Mouse (Mus musculus) neural tube, embryonic 11.5 days (tissue): ENCODE data around the gene Mex3d. TPM values are rescaled to one million over a fixed set of nuclear protein-coding genes. Genes with fewer than 3 reads are reported as not detected.
A peak's percentile ranks its signal among the peaks of the same experiment; 100 is the strongest.
"Not testable (repeated sequence)": the region's sequence is repeated elsewhere in the genome, so short reads cannot be mapped to it uniquely, and the experiment has no call there.

Experiments used
- ATAC-seq: fragments of 200-750 bp; cut with Nextera tagmentation; 2 replicates; pipeline ENCODE4 v1.8.0; 2017; ENCODE audit warnings: moderate number of reproducible peaks, mild to moderate bottlenecking, moderate TSS enrichment, moderate library complexity; ENCODE audit not compliant: insufficient read depth, low FRiP score, low TSS enrichment
- DNase-seq: peaks from one replicate; pipeline ENCODE4 v3.0.0-alpha.2; 2015; ENCODE audit warnings: low spot score
- H3K27ac ChIP-seq: fragments of 300-500 bp; sonication (generic); 2 replicates; pipeline ENCODE4 v1.5.1; 2014; ENCODE audit warnings: low read depth, mild to moderate bottlenecking, low read length
- H3K27me3 ChIP-seq: fragments of 300-500 bp; sonication (generic); 2 replicates; pipeline ENCODE4 v1.6.1; 2014; ENCODE audit warnings: mild to moderate bottlenecking, low read length, mixed read lengths; ENCODE audit not compliant: control insufficient read depth, insufficient read depth
- H3K36me3 ChIP-seq: fragments of 300-500 bp; sonication (generic); 2 replicates; pipeline ENCODE4 v1.6.1; 2014; ENCODE audit warnings: mild to moderate bottlenecking, low read length, moderate library complexity, mixed read lengths; ENCODE audit not compliant: control insufficient read depth, insufficient read depth
- H3K4me1 ChIP-seq: fragments of 300-500 bp; sonication (generic); 2 replicates; pipeline ENCODE4 v1.6.1; 2014; ENCODE audit warnings: low read length, mixed read lengths; ENCODE audit not compliant: control insufficient read depth, insufficient read depth
- H3K4me2 ChIP-seq: fragments of 300-500 bp; sonication (generic); 2 replicates; pipeline ENCODE4 v1.6.1; 2014; ENCODE audit warnings: low read depth, mild to moderate bottlenecking, moderate library complexity
- H3K4me3 ChIP-seq: fragments of 300-500 bp; sonication (generic); 2 replicates; pipeline ENCODE4 v1.5.1; 2014; ENCODE audit warnings: low read depth, low read length
- H3K9ac ChIP-seq: fragments of 300-500 bp; sonication (generic); 2 replicates; pipeline ENCODE4 v1.6.1; 2014; ENCODE audit warnings: mild to moderate bottlenecking, low read length
- H3K9me3 ChIP-seq: fragments of 300-500 bp; sonication (generic); 2 replicates; pipeline ENCODE4 v1.6.1; 2016; ENCODE audit warnings: low read length; ENCODE audit not compliant: control insufficient read depth
- WGBS: fragments of 180-500 bp; shearing (Covaris S2); extraction: QIAGEN DNeasy Blood & Tissue Kit; methylation state at CpG from one replicate; pipeline ENCODE4 v1.1.7; 2014; 5-methylcytosine and 5-hydroxymethylcytosine counted together
- polyA plus RNA-seq: library from polyadenylated mRNA; unstranded; fragments of >200 nt; fragmentation: Nextera tagmentation; extraction: Ambion mirVana; gene quantifications from 2 replicates; pipeline ENCODE4 v1.2.1, GENCODE M21; 2014

Gene Mex3d
- polyA plus RNA-seq, 1 experiment from 2014 or later = 12.6 TPM

- peaks cover 6% of the 10 kb centered on the region; the same call in 1 of the 2 replicates for H3K4me1 ChIP-seq
- WGBS = 17% methylated on average over 25 of the region's 26 CpGs
- peaks cover 91% of the 10 kb centered on the region for H3K27me3 ChIP-seq
- ATAC-seq = no peak
- no peaks in the 10 kb centered on the region for H3K36me3 ChIP-seq
- H3K9ac ChIP-seq = no peak overlapping the region; the same call in 1 of the 2 replicates
- no peak overlapping the region for H3K27ac ChIP-seq
- no peak overlapping the region for H3K4me2 ChIP-seq
- H3K9me3 ChIP-seq = no peaks in the 10 kb centered on the region
- H3K4me3 ChIP-seq = no peak overlapping the region
- DNase-seq = no peak
These were observed 38.5 kb downstream of the Mex3d start for GRCm38 (mm10) chr10:80348981-80349380.

GRCm38 (mm10) chr10:80348244-80348781 is 39.1 kb downstream of the Mex3d start, which contains the start of gene Adamtsl5:
TSS of gene Adamtsl5 (minus strand) at chr10:80348412.
- Histone ChIP-seq H3K9me3 (no peaks in the 10 kb centered on the region), H3K27ac (no peak within 1 kb of the TSS), H3K9ac (no peak within 1 kb of the TSS; the same call in 1 of the 2 replicates), H3K4me3 (peak within 1 kb of the TSS; percentile 13; the same call in 1 of the 2 replicates), H3K27me3 (peaks cover 94% of the 10 kb centered on the region), H3K36me3 (no peaks in the 10 kb centered on the region), H3K4me1 (peaks cover 6% of the 10 kb centered on the region), H3K4me2 (peak within 1 kb of the TSS; percentile 26)
- under 1% methylated on average over 37 of the region's 42 CpGs for WGBS
- DNase-seq = peak; percentile 74
- peak; percentile 54; the same call in 1 of the 2 replicates for ATAC-seq

GRCm38 (mm10) chr10:80347514-80347967 is 39.9 kb downstream of the Mex3d start:
- Histone ChIP-seq H3K27ac (no peak overlapping the region), H3K27me3 (peaks cover 94% of the 10 kb centered on the region), H3K4me3 (0 out of 2 replicates have a peak overlapping the region, but pooled peaks have one; percentile 13), H3K9ac (no peak overlapping the region), H3K9me3 (no peaks in the 10 kb centered on the region), H3K4me1 (peaks cover 6% of the 10 kb centered on the region), H3K4me2 (no peak overlapping the region; the same call in 1 of the 2 replicates), H3K36me3 (no peaks in the 10 kb centered on the region)
- ATAC-seq = no peak
- no peak for DNase-seq
- 20% methylated on average over 17 of the region's 17 CpGs for WGBS

GRCm38 (mm10) chr10:80345929-80346328 is 41.5 kb downstream of the Mex3d start:
- not testable (repeated sequence) for ATAC-seq, H3K4me2 ChIP-seq, H3K9me3 ChIP-seq, H3K9ac ChIP-seq, H3K4me3 ChIP-seq, H3K27ac ChIP-seq, H3K36me3 ChIP-seq, DNase-seq
- H3K4me1 ChIP-seq = peaks cover 10% of the 10 kb centered on the region
- 76% methylated on average over 5 of the region's 6 CpGs for WGBS
- peaks cover 97% of the 10 kb centered on the region for H3K27me3 ChIP-seq

- WGBS = 2% methylated on average over 16 of the region's 16 CpGs
- H3K9ac ChIP-seq = peak overlapping the region; percentile 10; the same call in 1 of the 2 replicates
- H3K27me3 ChIP-seq = peaks cover 98% of the 10 kb centered on the region
- H3K4me1 ChIP-seq = peaks cover 13% of the 10 kb centered on the region
- no peak overlapping the region for H3K4me3 ChIP-seq
- H3K4me2 ChIP-seq = no peak overlapping the region
- ATAC-seq (no peak), DNase-seq (no peak)
- no peaks in the 10 kb centered on the region for H3K9me3 ChIP-seq
- H3K36me3 ChIP-seq = no peaks in the 10 kb centered on the region
- H3K27ac ChIP-seq = no peak overlapping the region
These were observed 42.3 kb downstream of the Mex3d start for GRCm38 (mm10) chr10:80345122-80345521.

- no peak for DNase-seq
- WGBS = 38% methylated on average over 9 of the region's 9 CpGs
These were observed 43.3 kb downstream of the Mex3d start for GRCm38 (mm10) chr10:80344131-80344661.

GRCm38 (mm10) chr10:80343425-80343895 is 44.0 kb downstream of the Mex3d start:
- WGBS = 28% methylated on average over 13 of the region's 13 CpGs
- DNase-seq = no peak
- no peak; the same call in 1 of the 2 replicates for ATAC-seq

More at GRCm38 (mm10) chr10:80344131-80344661, 43.3 kb downstream of the Mex3d start:
- H3K27me3 ChIP-seq = peaks cover 92% of the 10 kb centered on the region
- H3K36me3 ChIP-seq = no peaks in the 10 kb centered on the region
- no peak overlapping the region for H3K27ac ChIP-seq
- no peak overlapping the region for H3K4me2 ChIP-seq
- ATAC-seq = no peak
- peaks cover 13% of the 10 kb centered on the region for H3K4me1 ChIP-seq
- no peak overlapping the region for H3K9ac ChIP-seq
- H3K4me3 ChIP-seq = no peak overlapping the region
- no peaks in the 10 kb centered on the region for H3K9me3 ChIP-seq

GRCm38 (mm10) chr10:80342749-80343424 is 44.6 kb downstream of the Mex3d start:
- peak; percentile 66 for DNase-seq
- Histone ChIP-seq H3K4me2 (peak overlapping the region; percentile 38), H3K9me3 (no peaks in the 10 kb centered on the region), H3K4me1 (peaks cover 7% of the 10 kb centered on the region; the same call in 1 of the 2 replicates), H3K36me3 (no peaks in the 10 kb centered on the region), H3K27ac (no peak overlapping the region), H3K9ac (no peak overlapping the region), H3K4me3 (peak overlapping the region; percentile 23), H3K27me3 (peaks cover 79% of the 10 kb centered on the region)
- WGBS = under 1% methylated on average over 29 of the region's 33 CpGs
- peak; percentile 58 for ATAC-seq

More at GRCm38 (mm10) chr10:80343425-80343895, 44.0 kb downstream of the Mex3d start:
- H3K36me3 ChIP-seq = no peaks in the 10 kb centered on the region
- H3K4me1 ChIP-seq = peaks cover 9% of the 10 kb centered on the region
- H3K9me3 ChIP-seq = no peaks in the 10 kb centered on the region
- no peak overlapping the region for H3K27ac ChIP-seq
- peak overlapping the region; percentile 38 for H3K4me2 ChIP-seq
- no peak overlapping the region for H3K9ac ChIP-seq
- 0 out of 2 replicates have a peak overlapping the region, but pooled peaks have one; percentile 4 for H3K4me3 ChIP-seq
- H3K27me3 ChIP-seq = peaks cover 84% of the 10 kb centered on the region
